Mouse (Mus musculus) erythroblast, embryonic 14.5 days (primary cell): ENCODE measurements around the gene Selenoo.

ENCODE experiments used
- GATA1 ChIP-seq: IDR thresholded peaks from 2 replicates; pipeline ENCODE4 v1.6.1; 2012; ENCODE audit warnings: low read length, inconsistent platforms, mixed read lengths
- TAL1 ChIP-seq: IDR thresholded peaks from 3 replicates; pipeline ENCODE4 v1.6.1; 2012; ENCODE audit warnings: low read length, inconsistent platforms, mixed read lengths

- TF ChIP-seq TAL1 (no peak), GATA1 (no peak)
Observed at GRCm38 (mm10) chr15:89083906-89084305, 5.0 kb upstream of the Selenoo start.
